Mouse (Mus musculus) adrenal gland, adult 2 months (tissue): ENCODE measurements around the gene Mybph. TPM values are rescaled to one million over a fixed set of nuclear protein-coding genes. Genes with fewer than 3 reads are reported as not detected.
A peak's percentile ranks its signal among the peaks of the same experiment; 100 is the strongest.

Experiments used
- DNase-seq: peaks from one replicate; pipeline ENCODE4 v3.0.0; 2021
- polyA plus RNA-seq: library from polyadenylated mRNA; depleted of rRNA; stranded (reverse); fragments of >200 nt; gene quantifications from 2 replicates; pipeline ENCODE4 v1.2.3, GENCODE M21; 2012
- total RNA-seq, 2 experiments: library from RNA; stranded (reverse); gene quantifications; 2 replicates each; pipeline ENCODE4 v1.2.3; 2021

Mybph gene
- total and polyA plus RNA-seq, 3 experiments, result 0.25 to 0.38 TPM; not detected in 1

DNA sequence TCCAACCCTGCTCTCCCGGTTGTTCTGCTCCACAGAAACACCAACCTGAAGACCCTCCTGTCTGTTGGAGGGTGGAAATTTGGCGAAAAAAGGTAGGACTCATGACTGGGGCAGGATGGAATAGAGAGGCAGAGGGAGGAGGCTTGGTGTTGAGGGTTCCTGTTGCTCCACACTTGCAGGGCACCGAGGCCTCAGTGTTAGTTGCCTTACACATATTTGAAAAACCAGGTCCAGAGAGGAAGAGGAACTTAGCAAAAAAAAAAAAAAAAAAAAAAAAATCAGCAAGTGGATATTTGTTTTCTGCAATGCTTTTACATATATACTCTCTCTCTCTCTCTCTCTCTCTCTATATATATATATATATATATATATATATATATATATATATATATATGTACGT is 9.2 kb upstream of the Mybph start:
- DNase-seq, result no peak

DNA sequence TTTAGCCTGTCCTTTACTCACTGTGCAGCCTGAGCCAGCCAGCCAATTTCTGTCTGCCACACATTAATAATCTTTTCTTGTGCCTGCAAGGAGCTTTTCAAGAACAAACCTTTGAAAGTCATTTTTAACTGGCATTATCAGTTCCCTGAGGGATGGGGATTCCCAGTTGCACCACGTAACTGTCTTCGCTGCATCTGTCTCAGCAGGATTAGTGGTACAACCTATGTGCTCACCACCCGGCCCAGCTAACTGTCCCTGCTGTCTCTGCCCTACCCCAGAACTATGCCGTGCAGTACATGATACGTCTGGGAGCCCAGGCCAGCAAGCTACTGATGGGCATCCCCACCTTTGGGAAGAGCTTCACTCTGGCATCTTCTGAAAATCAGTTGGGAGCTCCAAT is 5.0 kb upstream of the Mybph start:
- DNase-seq, result no peak

DNA sequence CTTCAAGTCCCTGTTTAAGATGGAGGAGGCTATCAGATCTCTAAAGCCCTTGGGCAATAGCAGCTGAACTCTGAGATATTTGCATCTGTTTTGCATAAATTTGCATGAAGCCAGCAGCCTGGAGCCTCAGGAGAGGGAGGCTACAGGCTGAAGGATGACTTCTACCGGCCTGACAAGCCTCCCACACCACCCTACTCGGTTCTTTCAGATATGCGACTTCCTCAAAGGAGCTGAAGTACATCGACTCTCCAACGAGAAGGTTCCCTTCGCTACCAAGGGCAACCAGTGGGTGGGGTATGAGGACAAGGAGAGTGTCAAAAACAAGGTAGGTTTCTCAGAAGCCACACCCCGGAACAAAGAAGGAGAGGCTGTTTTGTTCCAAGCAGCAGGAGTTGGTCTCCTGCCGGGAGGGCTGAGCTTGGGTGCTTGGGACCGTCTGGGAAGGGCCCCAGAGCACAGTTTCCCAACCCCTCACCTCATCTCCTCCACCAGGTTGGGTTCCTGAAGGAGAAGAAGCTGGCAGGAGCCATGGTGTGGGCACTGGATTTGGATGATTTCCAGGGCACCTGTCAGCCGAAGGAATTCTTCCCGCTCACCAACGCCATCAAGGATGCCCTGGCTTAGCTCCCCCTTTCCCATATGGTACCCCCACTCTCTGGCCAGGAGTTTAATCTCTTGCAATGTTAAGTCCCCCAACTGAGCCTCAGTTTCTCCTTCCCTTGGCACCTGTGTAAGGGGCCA is 4.1 kb upstream of the Mybph start:
- no peak for DNase-seq

DNA sequence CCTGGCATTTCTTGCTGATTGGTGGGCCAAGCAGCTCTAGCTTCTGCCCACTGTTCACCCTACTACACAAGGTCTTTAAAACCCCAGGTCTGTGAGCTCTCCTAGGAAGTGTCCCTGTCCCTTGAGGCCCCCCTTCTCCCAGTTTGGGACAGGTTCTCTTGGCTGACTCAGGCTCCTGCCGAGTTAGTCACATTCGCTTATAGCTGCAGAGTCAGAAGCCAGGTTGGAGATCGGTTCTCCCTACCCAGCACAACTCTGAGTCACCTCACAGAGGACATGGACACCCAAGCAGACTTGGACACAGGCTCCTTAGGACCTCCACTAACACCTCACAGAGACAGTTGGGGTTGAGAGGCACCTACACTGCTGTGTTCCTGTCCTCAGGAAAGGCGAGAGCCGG is 2.1 kb upstream of the Mybph start:
- no peak for DNase-seq

DNA sequence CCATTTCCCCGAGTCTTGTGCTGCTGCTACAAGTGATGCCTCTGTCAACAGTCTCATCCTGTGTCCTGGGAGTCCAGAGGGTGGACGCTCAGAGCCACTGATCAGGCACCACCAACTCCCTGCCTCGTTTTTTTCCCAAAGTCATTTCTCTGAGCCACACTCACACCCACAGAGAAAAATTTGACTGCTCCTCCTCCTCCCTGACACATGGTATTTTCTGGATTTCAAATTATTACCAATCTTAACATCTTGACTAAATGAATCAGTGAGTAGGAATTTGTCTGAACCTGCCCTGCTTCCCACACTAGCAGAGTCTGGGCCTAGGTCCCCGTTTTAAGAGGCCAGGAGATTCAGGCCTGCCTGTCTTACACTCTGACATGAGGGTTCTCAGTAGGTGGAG is 1.2 kb upstream of the Mybph start:
- DNase-seq, result no peak

DNA sequence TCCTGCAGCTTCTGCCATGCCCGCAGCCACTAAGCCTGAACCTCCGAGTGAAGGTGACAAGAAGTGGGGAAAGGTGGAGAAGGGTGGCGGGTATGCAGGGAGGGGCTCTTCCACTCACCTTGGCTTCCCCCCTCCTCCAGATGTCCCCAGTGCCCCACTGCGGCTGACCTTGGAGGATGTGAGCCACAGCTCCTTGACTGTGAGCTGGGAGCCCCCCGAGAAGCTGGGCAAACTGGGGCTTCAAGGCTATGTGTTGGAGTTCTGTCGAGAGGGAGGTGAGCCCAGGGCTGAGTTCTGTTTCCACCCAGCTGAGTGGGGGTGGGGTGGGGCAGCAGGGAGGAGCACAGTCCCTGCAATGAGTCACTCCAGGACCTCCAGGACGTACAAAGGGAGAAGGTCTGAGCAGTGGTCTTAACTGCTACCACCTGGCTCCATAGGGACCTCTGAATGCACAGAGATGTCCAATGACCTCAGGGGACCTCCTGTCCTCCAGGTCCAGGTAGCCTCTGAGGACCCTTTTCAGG is 488 bp downstream of the Mybph start:
- DNase-seq, result peak; percentile 60

DNA sequence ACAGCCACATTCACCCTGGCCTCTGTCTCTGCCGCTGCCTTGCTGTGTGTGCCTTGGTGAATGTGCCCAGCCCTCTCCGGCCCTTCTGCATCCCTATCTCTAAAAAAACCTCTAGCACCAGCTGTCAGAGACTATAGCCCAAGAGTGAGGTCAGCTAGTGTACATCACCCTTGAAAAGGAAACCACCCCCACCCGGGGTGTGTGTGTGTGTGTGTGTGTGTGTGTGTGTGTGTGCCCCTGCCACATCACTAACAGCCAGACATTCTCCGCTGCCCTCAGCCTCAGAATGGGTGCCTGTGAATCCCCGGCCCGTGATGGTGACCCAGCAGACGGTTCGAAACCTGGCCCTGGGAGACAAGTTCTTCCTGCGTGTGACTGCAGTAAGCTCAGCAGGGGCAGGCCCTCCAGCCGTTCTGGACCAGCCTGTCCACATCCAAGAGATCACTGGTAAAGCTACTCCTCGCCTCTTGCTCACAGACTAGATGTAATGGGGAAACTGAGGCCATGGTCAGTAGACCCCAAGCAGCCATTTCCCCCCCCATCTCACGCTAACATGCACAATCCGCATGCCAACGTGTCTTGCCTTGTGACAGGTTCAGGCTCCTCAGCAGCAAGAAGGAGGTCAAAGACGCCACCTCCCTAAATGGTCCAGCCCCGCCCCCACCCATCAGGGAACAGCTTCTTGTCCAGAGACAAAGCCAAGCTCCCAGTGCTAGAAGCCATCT is 1.2 kb downstream of the Mybph start:
- DNase-seq, result no peak

DNA sequence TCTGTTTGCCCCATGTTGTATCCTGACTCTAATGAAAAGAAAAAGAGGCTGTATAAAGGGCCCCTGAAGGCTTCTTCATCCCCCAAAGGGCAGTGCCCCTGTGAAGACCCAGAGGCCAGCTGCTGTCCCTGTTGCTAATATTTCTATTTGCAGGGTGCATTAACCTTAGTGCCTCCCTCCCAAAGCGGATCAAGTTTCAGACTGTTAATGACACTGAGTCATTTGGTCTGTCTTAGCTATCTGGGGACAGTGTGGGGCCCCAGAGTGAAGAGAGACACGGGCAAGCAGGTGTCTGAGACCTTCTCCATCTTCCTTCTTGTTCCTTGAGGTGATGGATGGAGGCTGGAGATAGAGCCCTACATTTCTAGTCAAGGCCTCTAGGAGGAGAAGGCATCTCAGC is 1.9 kb downstream of the Mybph start:
- no peak for DNase-seq

DNA sequence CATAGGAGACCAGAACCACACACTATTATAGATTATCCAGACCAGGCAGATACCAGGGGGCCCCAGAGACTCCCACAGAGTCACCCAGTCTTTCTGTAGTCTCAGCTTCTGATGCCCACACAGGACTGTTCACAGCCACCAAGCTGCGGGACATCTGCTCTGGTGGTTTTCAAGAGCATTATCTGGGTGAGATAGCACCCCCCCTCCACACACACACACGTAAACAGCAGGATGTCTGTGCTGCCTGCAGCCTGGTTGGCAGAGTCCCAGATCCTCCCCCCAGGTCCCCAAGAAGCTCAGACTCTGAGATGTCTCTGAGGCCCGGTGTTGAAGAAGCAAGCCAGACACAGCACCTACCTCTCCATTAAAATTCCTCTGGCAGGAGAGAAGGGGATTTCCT is 2.3 kb downstream of the Mybph start:
- no peak for DNase-seq

DNA sequence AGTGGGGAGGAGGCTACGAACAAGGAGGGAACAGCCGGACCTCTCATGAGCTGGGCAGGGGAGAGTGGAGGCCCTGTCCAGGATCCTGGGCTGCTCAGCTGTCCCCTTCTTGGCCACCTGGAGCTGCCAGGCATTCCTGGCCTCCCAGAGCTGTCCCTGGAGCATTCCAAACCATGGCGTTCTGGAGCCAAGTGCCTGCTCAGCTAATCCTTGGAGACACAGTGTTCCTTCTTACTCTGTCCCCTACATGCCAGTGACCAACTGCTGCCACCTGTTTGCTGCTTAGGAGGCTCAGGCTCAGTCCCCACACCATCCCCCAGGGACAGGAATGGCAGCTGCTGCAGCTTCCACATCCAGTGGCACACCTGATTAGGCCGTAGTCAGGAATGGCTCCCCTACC is 2.7 kb downstream of the Mybph start:
- no peak for DNase-seq

DNA sequence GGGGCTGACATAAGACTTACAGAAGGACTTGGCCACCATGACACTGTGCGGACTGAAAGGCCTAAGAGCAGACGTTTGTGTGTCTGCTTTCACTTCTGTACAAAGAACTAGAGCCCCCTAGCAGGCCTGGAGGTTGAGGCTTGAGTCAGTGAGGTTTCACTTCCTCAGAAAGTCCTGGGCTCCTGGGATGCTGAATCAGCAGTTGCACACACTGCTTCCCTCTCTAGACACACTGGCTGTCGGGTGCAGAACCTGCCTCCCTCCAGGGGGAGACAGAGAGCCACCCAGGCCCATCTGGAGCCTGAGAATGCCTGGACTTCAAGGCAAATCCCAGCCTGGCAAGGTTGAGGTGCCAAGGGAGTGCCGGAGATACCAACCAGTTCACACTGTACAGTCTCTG is 3.1 kb downstream of the Mybph start:
- DNase-seq, result peak; percentile 90

DNA sequence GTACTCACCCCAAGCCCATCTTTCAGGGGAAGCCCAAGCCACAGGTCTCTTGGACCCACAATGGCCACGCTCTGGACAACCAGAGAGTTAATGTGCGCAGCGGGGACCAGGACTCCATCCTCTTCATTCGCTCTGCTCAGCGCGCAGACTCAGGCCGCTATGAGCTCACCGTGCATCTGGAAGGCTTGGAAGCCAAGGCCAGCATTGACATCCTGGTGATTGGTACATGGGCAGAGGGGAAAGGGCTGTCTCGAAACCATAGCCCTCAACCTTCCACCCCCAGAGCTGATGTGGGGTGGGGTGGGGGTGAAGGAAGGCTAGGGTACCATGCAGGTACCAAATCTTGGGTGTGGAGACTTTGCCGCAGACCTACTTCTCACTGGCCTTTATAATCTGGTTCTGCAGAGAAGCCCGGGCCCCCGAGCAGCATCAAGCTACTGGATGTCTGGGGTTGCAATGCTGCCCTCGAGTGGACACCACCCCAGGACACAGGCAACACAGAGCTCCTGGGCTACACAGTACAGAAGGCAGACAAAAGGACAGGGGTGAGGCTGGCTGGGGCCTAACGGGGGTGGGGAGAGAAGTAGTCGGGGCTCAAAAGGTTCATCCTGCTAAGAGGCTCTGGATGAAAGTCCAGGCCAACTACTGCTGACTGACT is 4.2 kb downstream of the Mybph start:
- DNase-seq, result no peak

DNA sequence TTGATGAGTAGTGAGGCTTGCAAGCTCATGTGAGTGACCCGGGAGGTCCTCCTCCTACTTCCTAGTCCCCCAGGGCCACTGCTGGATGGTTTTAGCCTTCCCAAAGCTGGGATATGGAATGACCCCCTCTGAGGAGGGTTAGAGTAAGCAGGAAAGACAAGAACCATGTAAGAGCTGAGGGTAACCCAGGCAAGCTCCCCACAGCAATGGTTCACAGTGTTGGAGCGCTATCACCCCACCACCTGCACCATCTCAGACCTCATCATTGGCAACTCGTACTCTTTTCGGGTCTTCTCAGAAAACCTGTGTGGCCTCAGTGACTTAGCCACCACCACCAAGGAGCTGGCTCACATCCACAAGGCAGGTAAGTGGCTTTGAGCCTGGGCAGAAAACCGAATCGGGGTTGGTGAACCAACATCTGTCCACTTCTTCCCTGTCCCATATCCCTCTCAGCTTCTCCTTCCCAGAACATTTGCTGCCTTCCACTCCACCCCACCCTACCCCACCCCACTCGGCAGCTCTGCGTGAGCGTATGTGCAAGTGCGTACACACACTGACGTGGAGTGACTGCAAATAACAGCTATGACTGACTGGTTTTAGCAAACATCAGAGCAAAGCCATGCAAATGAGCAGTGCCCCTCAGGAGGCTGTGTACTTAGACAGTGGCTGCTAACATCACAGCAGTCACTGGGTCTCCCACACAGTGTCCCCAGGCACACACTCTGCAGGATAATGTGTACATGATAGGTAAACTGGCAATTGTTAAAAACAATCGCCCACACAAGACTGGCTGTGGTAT is 5.1 kb downstream of the Mybph start:
- no peak for DNase-seq

DNA sequence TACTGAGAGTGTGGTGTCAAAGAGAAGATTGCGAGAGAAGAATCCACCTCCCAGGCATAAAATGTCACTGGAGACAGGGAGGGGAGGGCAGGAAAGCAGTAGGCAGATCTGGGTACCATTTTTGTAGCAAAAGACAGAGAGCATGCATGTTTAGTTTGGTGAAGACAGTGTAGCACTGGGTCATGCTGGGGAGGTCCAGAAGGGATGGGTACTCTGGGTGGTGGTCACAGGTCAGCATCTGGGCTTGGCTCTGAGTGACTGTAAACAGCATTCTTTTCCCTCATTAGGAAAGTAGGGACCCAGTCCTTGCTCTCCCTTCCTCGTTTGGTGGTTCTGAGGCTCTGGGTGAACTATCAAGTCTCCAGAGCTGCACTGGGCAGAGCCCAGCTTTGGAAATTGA is 7.2 kb downstream of the Mybph start:
- DNase-seq, result no peak

DNA sequence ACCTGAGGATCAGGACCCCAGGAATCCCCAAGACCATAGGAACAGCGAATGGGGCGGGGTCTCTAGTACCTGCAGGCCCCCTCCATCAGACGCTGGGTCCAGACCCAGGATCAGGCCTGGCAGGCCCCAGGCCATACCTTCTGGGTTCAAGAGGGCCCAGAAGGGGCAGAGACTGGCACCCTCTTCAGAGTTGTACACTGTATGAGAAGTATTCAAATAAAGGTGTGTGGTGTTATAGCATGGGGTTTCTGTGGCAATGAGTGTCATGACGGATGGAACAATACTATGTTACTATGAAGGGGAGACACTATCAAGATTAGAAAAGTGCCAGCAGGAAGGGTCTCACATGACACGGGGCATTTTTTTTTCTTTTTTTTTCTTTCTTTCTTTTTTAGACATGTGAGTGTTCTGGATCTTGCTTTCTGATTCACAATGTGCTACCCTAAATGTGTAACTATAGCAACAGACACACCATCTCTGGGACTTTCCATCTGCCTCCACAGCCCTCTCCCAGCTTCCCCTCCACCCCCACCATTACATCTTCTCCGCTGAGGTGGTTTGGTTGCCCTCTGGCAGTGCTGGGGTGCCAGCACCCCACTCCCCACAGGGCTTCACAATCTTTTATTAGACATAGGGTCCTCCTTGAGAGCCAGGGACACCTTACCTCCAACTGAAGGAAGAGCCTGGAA is 7.9 kb downstream of the Mybph start:
- no peak for DNase-seq

DNA sequence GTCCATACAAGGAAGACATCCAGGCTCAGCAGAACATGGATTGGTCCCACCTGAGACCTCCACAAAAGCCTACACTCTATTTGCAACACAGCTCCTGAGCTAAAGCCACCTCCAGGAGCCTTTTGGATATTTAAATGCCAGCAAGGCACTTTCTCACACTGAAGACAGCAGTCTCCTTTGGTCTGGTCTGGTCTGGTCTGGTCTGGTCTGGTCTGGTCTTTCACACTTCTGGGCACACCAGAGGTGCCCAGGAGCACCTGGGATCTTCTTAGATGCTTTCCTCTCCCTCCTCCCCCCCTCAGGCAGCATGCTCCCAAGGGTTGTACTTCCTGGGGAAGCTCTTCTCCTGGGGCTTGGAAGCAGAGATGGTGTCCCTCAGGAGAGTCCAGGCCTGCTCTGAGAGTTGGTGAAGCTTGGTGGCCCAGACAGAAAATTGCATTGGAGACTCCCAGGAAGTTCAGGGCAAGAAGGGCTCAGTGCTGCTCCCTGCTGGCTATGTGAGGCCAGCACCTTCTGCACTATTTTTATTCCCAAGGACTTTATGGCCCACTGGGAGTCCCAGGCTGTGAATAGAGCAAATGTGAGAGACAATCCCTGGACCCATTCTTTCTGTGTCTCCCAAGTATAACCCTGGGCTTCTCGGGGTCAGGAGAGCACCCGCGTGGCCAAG is 8.6 kb downstream of the Mybph start:
- no peak for DNase-seq

DNA sequence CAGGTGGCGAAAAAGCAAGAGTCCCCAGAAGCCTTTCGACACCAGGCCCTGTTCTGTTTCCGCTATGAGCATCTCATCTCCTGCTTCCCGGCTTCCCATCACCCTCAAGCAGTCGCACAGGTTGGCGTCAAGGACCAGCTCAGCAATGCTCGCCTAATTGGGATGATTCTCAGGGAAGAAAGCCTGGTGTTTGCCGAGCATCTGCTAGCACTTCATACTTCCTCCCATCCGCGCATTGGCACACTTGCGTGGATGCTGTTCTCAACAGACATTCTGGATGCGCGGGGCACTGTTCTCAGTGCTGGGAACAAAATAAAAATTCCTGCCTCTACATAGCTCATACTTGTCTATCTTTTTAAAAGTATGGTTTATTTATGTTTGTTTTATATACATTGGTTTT is 11.0 kb downstream of the Mybph start:
- no peak for DNase-seq

DNA sequence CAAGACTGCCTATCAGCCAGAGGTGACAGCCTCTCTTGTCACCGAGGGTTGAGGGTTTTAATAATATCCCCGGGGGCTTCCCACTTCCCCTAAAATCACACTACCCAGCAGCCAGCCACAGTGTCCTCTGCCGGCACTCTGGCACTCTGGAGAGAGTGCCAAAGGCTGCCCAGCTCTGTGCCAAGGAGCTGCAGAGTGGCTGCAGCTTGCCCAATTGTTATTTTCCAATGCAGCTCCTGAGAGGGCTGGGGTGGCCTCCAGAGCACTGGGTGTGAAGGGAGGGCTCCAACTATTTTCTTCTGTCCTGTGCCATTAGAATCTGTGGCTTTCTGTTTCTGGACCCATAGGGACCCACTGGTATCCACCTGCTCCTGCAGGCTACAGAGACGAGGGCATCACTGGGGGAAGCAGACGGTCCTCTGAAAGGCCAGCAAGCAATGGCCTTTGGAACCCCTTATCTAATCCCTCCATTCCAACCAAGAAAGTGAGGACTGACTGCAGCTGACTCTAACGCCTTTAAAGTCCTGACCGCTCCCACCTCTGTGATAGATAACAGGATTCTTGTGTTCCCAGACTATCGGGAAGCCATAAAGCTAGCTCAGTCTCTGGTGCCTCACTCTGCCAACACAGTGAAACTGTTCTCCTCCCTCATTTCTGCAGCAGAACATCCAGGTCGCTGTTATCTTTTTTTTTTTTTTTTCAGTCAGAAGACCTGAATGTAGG is 12.2 kb downstream of the Mybph start:
- peak; percentile 67 for DNase-seq

DNA sequence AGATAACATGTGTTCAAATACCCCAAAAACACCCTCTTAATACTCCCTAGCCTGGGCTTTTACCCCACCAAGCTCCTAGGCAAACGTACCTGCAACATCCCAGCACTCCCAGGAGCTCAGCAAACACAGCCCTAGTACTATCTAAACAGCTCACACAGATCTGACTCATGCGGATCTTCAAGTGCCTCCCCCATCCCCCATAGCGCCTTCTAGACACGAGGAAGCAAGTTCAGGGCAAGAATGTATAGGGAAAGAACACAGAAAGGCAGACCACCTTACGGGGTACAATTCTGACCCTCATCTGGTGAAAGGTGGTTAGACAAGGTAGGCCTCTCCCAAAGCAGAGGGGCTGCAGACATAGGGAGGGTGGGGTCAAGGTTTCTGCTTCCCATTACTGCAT is 12.8 kb downstream of the Mybph start:
- no peak for DNase-seq

DNA sequence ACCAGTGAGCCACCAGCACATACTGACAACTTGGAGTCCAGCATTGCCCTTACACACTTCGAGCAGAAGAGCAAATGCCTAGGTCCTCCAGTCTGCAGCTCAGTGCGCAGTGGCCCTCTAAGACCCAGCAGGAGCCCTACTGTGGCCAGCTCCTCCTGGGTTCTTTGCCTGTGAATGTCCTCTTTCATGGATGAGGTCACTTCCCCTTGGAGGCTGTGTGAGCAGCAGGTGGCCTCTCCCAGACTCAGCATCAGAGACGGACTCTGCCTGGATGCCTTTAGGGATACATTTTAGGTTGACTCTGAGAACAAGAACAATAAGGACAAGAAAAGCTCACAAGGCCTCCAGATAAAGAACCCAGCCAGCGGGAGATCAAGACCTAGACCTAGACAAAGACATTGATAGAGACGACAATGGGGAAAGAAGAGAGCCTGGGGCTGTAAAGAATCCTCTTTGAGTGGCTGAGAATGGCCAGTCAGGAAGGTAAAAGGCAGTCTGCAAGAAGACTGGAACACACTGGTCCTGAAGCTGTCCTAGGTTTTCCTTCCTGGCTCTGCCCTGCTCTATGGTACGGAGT is 17.0 kb downstream of the Mybph start:
- no peak for DNase-seq
